Mouse (Mus musculus) intestine, embryonic 16.5 days (tissue): ENCODE measurements around the gene Mtmr12. TPM values are rescaled to one million over a fixed set of nuclear protein-coding genes. Genes with fewer than 3 reads are reported as not detected.
"Not testable (repeated sequence)": the region's sequence is repeated elsewhere in the genome, so short reads cannot be mapped to it uniquely, and the experiment has no call there.

Source experiments
- ATAC-seq: fragments of 200-750 bp; cut with Nextera tagmentation; 2 replicates; pipeline ENCODE4 v1.8.0; 2017; ENCODE audit warnings: moderate TSS enrichment, moderate library complexity
- H3K27ac ChIP-seq: fragments of 300-500 bp; sonication (generic); 2 replicates; pipeline ENCODE4 v1.5.1; 2014; ENCODE audit warnings: mild to moderate bottlenecking, low read length
- H3K27me3 ChIP-seq: fragments of 300-500 bp; sonication (generic); replicated peaks from 2 replicates; pipeline ENCODE4 v1.6.1; 2014; ENCODE audit warnings: low read length, control low read depth, mixed read lengths; ENCODE audit not compliant: control insufficient read depth, insufficient read depth
- H3K36me3 ChIP-seq: fragments of 300-500 bp; sonication (generic); 2 replicates; pipeline ENCODE4 v1.6.1; 2014; ENCODE audit warnings: low read length, control low read depth; ENCODE audit not compliant: control insufficient read depth, insufficient read depth
- H3K4me1 ChIP-seq: fragments of 300-500 bp; sonication (generic); 2 replicates; pipeline ENCODE4 v1.6.1; 2014; ENCODE audit warnings: low read length, control low read depth, mixed read lengths; ENCODE audit not compliant: control insufficient read depth, insufficient read depth
- H3K4me2 ChIP-seq: fragments of 300-500 bp; sonication (generic); 2 replicates; pipeline ENCODE4 v1.6.1; 2014; ENCODE audit warnings: low read depth, low read length, control low read depth
- H3K4me3 ChIP-seq: fragments of 300-500 bp; sonication (generic); 2 replicates; pipeline ENCODE4 v1.5.1; 2014; ENCODE audit warnings: mild to moderate bottlenecking, low read length
- H3K9ac ChIP-seq: fragments of 300-500 bp; sonication (generic); 2 replicates; pipeline ENCODE4 v1.6.1; 2014; ENCODE audit warnings: low read depth, low read length
- H3K9me3 ChIP-seq: fragments of 300-500 bp; sonication (generic); 2 replicates; pipeline ENCODE4 v1.6.1; 2016; ENCODE audit warnings: low read length, control low read depth; ENCODE audit not compliant: control insufficient read depth
- WGBS: fragments of 180-500 bp; shearing (Covaris S2); extraction: QIAGEN DNeasy Blood & Tissue Kit; methylation state at CpG from one replicate; pipeline ENCODE4 v1.1.7; 2014; 5-methylcytosine and 5-hydroxymethylcytosine counted together
- polyA plus RNA-seq: library from polyadenylated mRNA; unstranded; fragments of >200 nt; fragmentation: Nextera tagmentation; extraction: Ambion mirVana; gene quantifications from 2 replicates; pipeline ENCODE4 v1.2.1, GENCODE M21; 2015

The Mtmr12 gene
- polyA plus RNA-seq, 1 experiment from 2014 or later, result 16.4 TPM

- H3K27ac ChIP-seq, result no peak overlapping the region
- WGBS, result 77% methylated on average over 7 of the region's 7 CpGs
- no peak overlapping the region for H3K4me2 ChIP-seq
- H3K9me3 ChIP-seq, result no peaks in the 10 kb centered on the region
- no peaks in the 10 kb centered on the region for H3K36me3 ChIP-seq
- no peak for ATAC-seq
- peaks cover 7% of the 10 kb centered on the region for H3K4me1 ChIP-seq
- no peak overlapping the region for H3K4me3 ChIP-seq
- H3K9ac ChIP-seq, result no peak overlapping the region
- H3K27me3 ChIP-seq, result no peaks in the 10 kb centered on the region
Measured at GRCm38 (mm10) chr15:12200021-12200420, 4.8 kb upstream of the Mtmr12 start.

GRCm38 (mm10) chr15:12201856-12202255 is 3.0 kb upstream of the Mtmr12 start:
- no peaks in the 10 kb centered on the region for H3K27me3 ChIP-seq
- no peak overlapping the region for H3K4me2 ChIP-seq
- no peak overlapping the region for H3K27ac ChIP-seq
- no peaks in the 10 kb centered on the region for H3K9me3 ChIP-seq
- peaks cover 15% of the 10 kb centered on the region for H3K4me1 ChIP-seq
- no peak overlapping the region for H3K4me3 ChIP-seq
- no peak for ATAC-seq
- no peaks in the 10 kb centered on the region for H3K36me3 ChIP-seq
- H3K9ac ChIP-seq, result no peak overlapping the region

GRCm38 (mm10) chr15:12202456-12202855 is 2.4 kb upstream of the Mtmr12 start:
- Histone ChIP-seq H3K4me1 (peaks cover 21% of the 10 kb centered on the region), H3K27ac (no peak overlapping the region), H3K9ac (no peak overlapping the region), H3K27me3 (no peaks in the 10 kb centered on the region), H3K36me3 (no peaks in the 10 kb centered on the region), H3K9me3 (no peaks in the 10 kb centered on the region), H3K4me3 (no peak overlapping the region), H3K4me2 (no peak overlapping the region)
- WGBS, result 90% methylated on average over 3 of the region's 3 CpGs
- ATAC-seq, result no peak

- peaks cover 26% of the 10 kb centered on the region for H3K4me1 ChIP-seq
- H3K4me3 ChIP-seq, H3K9me3 ChIP-seq, H3K36me3 ChIP-seq, H3K9ac ChIP-seq, H3K27me3 ChIP-seq, ATAC-seq, H3K4me2 ChIP-seq, H3K27ac ChIP-seq: not testable (repeated sequence)
- 93% methylated on average over 5 of the region's 5 CpGs for WGBS
Measured at GRCm38 (mm10) chr15:12203008-12203407, 1.8 kb upstream of the Mtmr12 start.

- H3K27ac ChIP-seq, result peak overlapping the region; percentile 88
- no peaks in the 10 kb centered on the region for H3K27me3 ChIP-seq
- WGBS, result 27% methylated on average over 10 of the region's 10 CpGs
- H3K36me3 ChIP-seq, result no peaks in the 10 kb centered on the region
- H3K9me3 ChIP-seq, result no peaks in the 10 kb centered on the region
- peaks cover 29% of the 10 kb centered on the region for H3K4me1 ChIP-seq
- no peak for ATAC-seq
- peak overlapping the region; percentile 95 for H3K4me3 ChIP-seq
- H3K9ac ChIP-seq, result peak overlapping the region; percentile 65
- peak overlapping the region; percentile 60 for H3K4me2 ChIP-seq
Measured at GRCm38 (mm10) chr15:12203512-12204318, 1.1 kb upstream of the Mtmr12 start.

- no peaks in the 10 kb centered on the region for H3K36me3 ChIP-seq
- H3K27ac ChIP-seq, result peak overlapping the region; percentile 89
- no peaks in the 10 kb centered on the region for H3K27me3 ChIP-seq
- H3K9ac ChIP-seq, result peak overlapping the region; percentile 95
- peak; percentile 84 for ATAC-seq
- no peaks in the 10 kb centered on the region for H3K9me3 ChIP-seq
- WGBS, result under 1% methylated on average over 62 of the region's 73 CpGs
- peaks cover 32% of the 10 kb centered on the region for H3K4me1 ChIP-seq
- peak overlapping the region; percentile 73 for H3K4me2 ChIP-seq
- peak overlapping the region; percentile 95 for H3K4me3 ChIP-seq
Measured at GRCm38 (mm10) chr15:12205160-12205901, 503 bp downstream of the Mtmr12 start.

- H3K27me3 ChIP-seq, result no peaks in the 10 kb centered on the region
- peak overlapping the region; percentile 95 for H3K9ac ChIP-seq
- H3K4me2 ChIP-seq, result peak overlapping the region; percentile 73
- peaks cover 32% of the 10 kb centered on the region for H3K4me1 ChIP-seq
- H3K9me3 ChIP-seq, result no peaks in the 10 kb centered on the region
- no peaks in the 10 kb centered on the region for H3K36me3 ChIP-seq
- peak overlapping the region; percentile 89 for H3K27ac ChIP-seq
- WGBS, result 24% methylated on average over 14 of the region's 14 CpGs
- H3K4me3 ChIP-seq, result peak overlapping the region; percentile 95
- ATAC-seq, result no peak
Measured at GRCm38 (mm10) chr15:12205902-12206645, 1.2 kb downstream of the Mtmr12 start.

- Histone ChIP-seq H3K9ac (no peak overlapping the region), H3K4me1 (peaks cover 32% of the 10 kb centered on the region), H3K36me3 (no peaks in the 10 kb centered on the region), H3K27ac (peak overlapping the region; percentile 29; the same call in 1 of the 2 replicates), H3K4me2 (peak overlapping the region; percentile 73), H3K4me3 (no peak overlapping the region; the same call in 1 of the 2 replicates), H3K9me3 (no peaks in the 10 kb centered on the region), H3K27me3 (no peaks in the 10 kb centered on the region)
- ATAC-seq, result no peak
- WGBS, result 57% methylated on average over 7 of the region's 7 CpGs
Measured at GRCm38 (mm10) chr15:12206646-12207222, 1.9 kb downstream of the Mtmr12 start.
